Mouse (Mus musculus) thymus, adult 2 months (tissue): ENCODE measurements at regions not wholly inside any gene's neighbourhood (a gene's known extent, or its start where the extent isn't known, plus 50 kb on each side); places are given as distances from the start of the nearest gene placed in this dataset.

Experiments
- DNase-seq: peaks from one replicate; pipeline ENCODE4 v3.0.0; 2021
- H3K27ac ChIP-seq: fragments of 200-500 bp; 2 replicates; pipeline ENCODE4 v1.5.1; 2012; ENCODE audit warnings: low read length, control low read depth; ENCODE audit not compliant: control insufficient read depth, insufficient read depth
- H3K27me3 ChIP-seq: fragments of 200-500 bp; 2 replicates; pipeline ENCODE4 v1.6.1; 2012; ENCODE audit warnings: mild to moderate bottlenecking, low read length, moderate library complexity, mixed read lengths; ENCODE audit not compliant: control insufficient read depth, insufficient read depth
- H3K36me3 ChIP-seq: fragments of 200-500 bp; 2 replicates; pipeline ENCODE4 v1.6.1; 2012; ENCODE audit warnings: mild to moderate bottlenecking, low read length, moderate library complexity; ENCODE audit not compliant: control insufficient read depth, insufficient read depth
- H3K4me1 ChIP-seq: fragments of 200-500 bp; replicated peaks from 2 replicates; pipeline ENCODE4 v1.6.1; 2012; ENCODE audit warnings: low read length; ENCODE audit not compliant: control insufficient read depth, insufficient read depth
- H3K4me3 ChIP-seq: fragments of 200-500 bp; 2 replicates; pipeline ENCODE4 v1.5.1; 2012; ENCODE audit warnings: mild to moderate bottlenecking, low read length, control low read depth, moderate library complexity; ENCODE audit not compliant: control insufficient read depth, insufficient read depth
- CTCF ChIP-seq: fragments of 200-500 bp; IDR thresholded peaks from 2 replicates; pipeline ENCODE4 v1.5.1; 2012; ENCODE audit warnings: mild to moderate bottlenecking, control low read depth, low read length, moderate library complexity, borderline replicate concordance; ENCODE audit not compliant: control insufficient read depth, poor library complexity, insufficient read depth; ENCODE audit errors: extremely low read depth
- POLR2A ChIP-seq: fragments of 200-500 bp; IDR thresholded peaks from 2 replicates; pipeline ENCODE4 v1.6.1; 2012; ENCODE audit warnings: mild to moderate bottlenecking, low read length, control low read depth, moderate library complexity; ENCODE audit not compliant: control insufficient read depth, poor library complexity, insufficient read depth; ENCODE audit errors: extremely low read depth
- WGBS: fragments of 180-500 bp; shearing (Covaris S2); methylation state at CpG from one replicate; pipeline ENCODE4 v1.1.7; 2018; 5-methylcytosine and 5-hydroxymethylcytosine counted together

GRCm38 (mm10) chr9:60982383-60983085, 188.2 kb downstream of the Uaca start:
- WGBS = 91% methylated on average over 13 of the region's 13 CpGs
- no peak for TF ChIP-seq CTCF
- TF ChIP-seq POLR2A = no peak
- H3K4me3 ChIP-seq = no peak overlapping the region
- H3K36me3 ChIP-seq = no peaks in the 10 kb centered on the region
- DNase-seq = no peak
- H3K27ac ChIP-seq = no peak overlapping the region
- no peaks in the 10 kb centered on the region for H3K27me3 ChIP-seq
- no peaks in the 10 kb centered on the region for H3K4me1 ChIP-seq

GRCm38 (mm10) chr9:60983246-60983645, 188.9 kb downstream of the Uaca start:
- H3K36me3 ChIP-seq = no peaks in the 10 kb centered on the region
- no peaks in the 10 kb centered on the region for H3K27me3 ChIP-seq
- no peak overlapping the region for H3K4me3 ChIP-seq
- H3K27ac ChIP-seq = no peak overlapping the region
- no peak for TF ChIP-seq CTCF
- no peak for TF ChIP-seq POLR2A
- no peaks in the 10 kb centered on the region for H3K4me1 ChIP-seq
- no peak for DNase-seq
- WGBS = 93% methylated on average over 5 of the region's 5 CpGs

- no peak overlapping the region for H3K27ac ChIP-seq
- no peaks in the 10 kb centered on the region; the same call in 1 of the 2 replicates for H3K27me3 ChIP-seq
- 78% methylated on average over 4 of the region's 4 CpGs for WGBS
- TF ChIP-seq POLR2A (no peak), CTCF (no peak)
- no peaks in the 10 kb centered on the region for H3K36me3 ChIP-seq
- H3K4me1 ChIP-seq = peaks cover 11% of the 10 kb centered on the region
- no peak overlapping the region for H3K4me3 ChIP-seq
- DNase-seq = no peak
Measured at GRCm38 (mm10) chr9:60988113-60988512, 193.8 kb downstream of the Uaca start.

GRCm38 (mm10) chr9:60989670-60990391, 195.5 kb downstream of the Uaca start:
- no peak for DNase-seq

GRCm38 (mm10) chr9:60991509-60991908, 197.2 kb downstream of the Uaca start:
- Histone ChIP-seq H3K27me3 (no peaks in the 10 kb centered on the region; the same call in 1 of the 2 replicates), H3K4me1 (peaks cover 27% of the 10 kb centered on the region), H3K36me3 (no peaks in the 10 kb centered on the region), H3K4me3 (peak overlapping the region; percentile 1; the same call in 1 of the 2 replicates), H3K27ac (peak overlapping the region; percentile 91)
- peak; percentile 84 for DNase-seq
- TF ChIP-seq CTCF (no peak), POLR2A (peak; percentile 66; the same call in 1 of the 2 replicates)
- WGBS = 9% methylated on average over 5 of the region's 5 CpGs

More at GRCm38 (mm10) chr9:60989670-60990391, 195.5 kb downstream of the Uaca start:
- Histone ChIP-seq H3K4me3 (no peak overlapping the region), H3K36me3 (no peaks in the 10 kb centered on the region), H3K27ac (no peak overlapping the region), H3K27me3 (no peaks in the 10 kb centered on the region; the same call in 1 of the 2 replicates), H3K4me1 (peaks cover 20% of the 10 kb centered on the region)
- TF ChIP-seq CTCF = no peak
- TF ChIP-seq POLR2A = no peak
- 84% methylated on average over 13 of the region's 13 CpGs for WGBS

- TF ChIP-seq CTCF (no peak), POLR2A (no peak)
- Histone ChIP-seq H3K4me3 (no peak overlapping the region), H3K27ac (no peak overlapping the region), H3K36me3 (no peaks in the 10 kb centered on the region), H3K27me3 (no peaks in the 10 kb centered on the region; the same call in 1 of the 2 replicates), H3K4me1 (peaks cover 35% of the 10 kb centered on the region)
- DNase-seq = no peak
- WGBS = 90% methylated on average over 8 of the region's 8 CpGs
Measured at GRCm38 (mm10) chr9:60993661-60994060, 199.3 kb downstream of the Uaca start.

- Histone ChIP-seq H3K27ac (peak overlapping the region; percentile 20; the same call in 1 of the 2 replicates), H3K4me1 (peaks cover 48% of the 10 kb centered on the region), H3K4me3 (no peak overlapping the region), H3K27me3 (no peaks in the 10 kb centered on the region; the same call in 1 of the 2 replicates), H3K36me3 (no peaks in the 10 kb centered on the region)
- no peak for DNase-seq
- 9% methylated on average over 6 of the region's 6 CpGs for WGBS
- TF ChIP-seq POLR2A = no peak
- no peak for TF ChIP-seq CTCF
Measured at GRCm38 (mm10) chr9:60995096-60995495, 200.8 kb downstream of the Uaca start.
